Mouse (Mus musculus): ENCODE results near the gene Olfm2. TPM values are rescaled to one million over a fixed set of nuclear protein-coding genes. Genes with fewer than 3 reads are reported as not detected.

Gene Olfm2
- polyA plus RNA-seq (2015; fragmentation: Nextera tagmentation; extraction: Ambion mirVana): 6.7 and 7.5 TPM in 2 replicates

- Histone ChIP-seq H3K4me2 (peak within 1 kb of the TSS; percentile 85), H3K27me3 (replicated peaks) (peaks cover 41% of the 10 kb centered on the region), H3K4me3 (replicated peaks) (peak within 1 kb of the TSS; percentile 46), H3K9me3 (no peaks in the 10 kb centered on the region), H3K9ac (no peak within 1 kb of the TSS), H3K27ac (no peak within 1 kb of the TSS), H3K4me1 (peaks cover 15% of the 10 kb centered on the region; the same call in 1 of the 2 replicates), H3K36me3 (no peaks in the 10 kb centered on the region)
- ATAC-seq (ENCODE audit: insufficient read depth, low FRiP score, low read depth): peak; percentile 57
- WGBS: under 1% methylated on average over 43 of the region's 50 CpGs
These were observed at the start of gene Olfm2 for GRCm38 (mm10) chr9:20746017-20746660. TSS of gene Olfm2 (minus strand) at chr9:20746349.

- H3K9me3 ChIP-seq: no peaks in the 10 kb centered on the region
- no peaks in the 10 kb centered on the region for H3K36me3 ChIP-seq
- H3K4me3 ChIP-seq (replicated peaks): no peak overlapping the region
- WGBS: 15% methylated on average over 7 of the region's 7 CpGs
- no peak overlapping the region for H3K4me2 ChIP-seq
- peak; percentile 53; the same call in 1 of the 2 replicates for ATAC-seq (ENCODE audit: insufficient read depth, low FRiP score, low read depth)
- no peak overlapping the region for H3K9ac ChIP-seq
- no peaks in the 10 kb centered on the region for H3K27me3 ChIP-seq (replicated peaks)
- peak overlapping the region; percentile 63 for H3K27ac ChIP-seq
- H3K4me1 ChIP-seq: peaks cover 4% of the 10 kb centered on the region; the same call in 1 of the 2 replicates
These were observed 48.1 kb upstream of the Olfm2 start for GRCm38 (mm10) chr9:20794108-20794806.

GRCm38 (mm10) chr9:20790345-20790744 lies 44.2 kb upstream of the Olfm2 start:
- Histone ChIP-seq H3K27ac (no peak overlapping the region), H3K4me1 (peaks cover 4% of the 10 kb centered on the region; the same call in 1 of the 2 replicates), H3K4me3 (replicated peaks) (no peak overlapping the region), H3K9ac (no peak overlapping the region), H3K27me3 (replicated peaks) (no peaks in the 10 kb centered on the region), H3K4me2 (no peak overlapping the region), H3K36me3 (no peaks in the 10 kb centered on the region), H3K9me3 (no peaks in the 10 kb centered on the region)
- WGBS: 50% methylated on average over 3 of the region's 3 CpGs
- no peak for ATAC-seq (ENCODE audit: insufficient read depth, low FRiP score, low read depth)

GRCm38 (mm10) chr9:20789651-20790050 lies 43.5 kb upstream of the Olfm2 start:
- Histone ChIP-seq H3K4me3 (replicated peaks) (no peak overlapping the region), H3K36me3 (no peaks in the 10 kb centered on the region), H3K27me3 (replicated peaks) (no peaks in the 10 kb centered on the region), H3K4me1 (peaks cover 4% of the 10 kb centered on the region; the same call in 1 of the 2 replicates), H3K27ac (no peak overlapping the region), H3K9me3 (no peaks in the 10 kb centered on the region), H3K4me2 (no peak overlapping the region), H3K9ac (no peak overlapping the region)
- no peak for ATAC-seq (ENCODE audit: insufficient read depth, low FRiP score, low read depth)
- WGBS: 76% methylated on average over 3 of the region's 4 CpGs

- no peak overlapping the region for H3K9ac ChIP-seq
- H3K27me3 ChIP-seq (replicated peaks): no peaks in the 10 kb centered on the region
- no peak overlapping the region for H3K4me3 ChIP-seq (replicated peaks)
- no peak for ATAC-seq (ENCODE audit: insufficient read depth, low FRiP score, low read depth)
- H3K4me1 ChIP-seq: no peaks in the 10 kb centered on the region
- H3K36me3 ChIP-seq: no peaks in the 10 kb centered on the region
- no peak overlapping the region for H3K4me2 ChIP-seq
- WGBS: 77% methylated on average over 8 of the region's 8 CpGs
- H3K27ac ChIP-seq: no peak overlapping the region
- no peaks in the 10 kb centered on the region for H3K9me3 ChIP-seq
These were observed 41.8 kb upstream of the Olfm2 start for GRCm38 (mm10) chr9:20787992-20788391.

- ATAC-seq (ENCODE audit: insufficient read depth, low FRiP score, low read depth): no peak
- Histone ChIP-seq H3K4me1 (no peaks in the 10 kb centered on the region), H3K36me3 (no peaks in the 10 kb centered on the region), H3K4me2 (no peak overlapping the region), H3K9me3 (no peaks in the 10 kb centered on the region), H3K27me3 (replicated peaks) (no peaks in the 10 kb centered on the region), H3K4me3 (replicated peaks) (no peak overlapping the region), H3K9ac (no peak overlapping the region), H3K27ac (no peak overlapping the region)
- WGBS: 43% methylated on average over 6 of the region's 6 CpGs
These were observed 38.9 kb upstream of the Olfm2 start for GRCm38 (mm10) chr9:20785055-20785454.

- Histone ChIP-seq H3K4me2 (no peak overlapping the region), H3K4me1 (no peaks in the 10 kb centered on the region), H3K9ac (no peak overlapping the region), H3K9me3 (no peaks in the 10 kb centered on the region), H3K4me3 (replicated peaks) (no peak overlapping the region), H3K27ac (no peak overlapping the region), H3K36me3 (no peaks in the 10 kb centered on the region), H3K27me3 (replicated peaks) (no peaks in the 10 kb centered on the region)
- WGBS: 70% methylated on average over 3 of the region's 3 CpGs
- ATAC-seq (ENCODE audit: insufficient read depth, low FRiP score, low read depth): no peak
These were observed 35.1 kb upstream of the Olfm2 start for GRCm38 (mm10) chr9:20781286-20781685.

- no peak overlapping the region for H3K4me3 ChIP-seq (replicated peaks)
- H3K9me3 ChIP-seq: no peaks in the 10 kb centered on the region
- no peaks in the 10 kb centered on the region for H3K36me3 ChIP-seq
- ATAC-seq (ENCODE audit: insufficient read depth, low FRiP score, low read depth): no peak
- 0 out of 2 replicates have a peak, but pooled peaks cover 5% of the 10 kb centered on the region for H3K4me1 ChIP-seq
- H3K27ac ChIP-seq: no peak overlapping the region
- 87% methylated on average over 2 of the region's 2 CpGs for WGBS
- H3K4me2 ChIP-seq: no peak overlapping the region
- H3K9ac ChIP-seq: no peak overlapping the region
- H3K27me3 ChIP-seq (replicated peaks): no peaks in the 10 kb centered on the region
These were observed 19.1 kb upstream of the Olfm2 start for GRCm38 (mm10) chr9:20765274-20765673.

GRCm38 (mm10) chr9:20763099-20763498 lies 16.9 kb upstream of the Olfm2 start:
- Histone ChIP-seq H3K4me1 (0 out of 2 replicates have a peak, but pooled peaks cover 5% of the 10 kb centered on the region), H3K4me3 (replicated peaks) (no peak overlapping the region), H3K9ac (no peak overlapping the region), H3K4me2 (no peak overlapping the region), H3K27me3 (replicated peaks) (no peaks in the 10 kb centered on the region), H3K36me3 (no peaks in the 10 kb centered on the region), H3K9me3 (no peaks in the 10 kb centered on the region), H3K27ac (no peak overlapping the region)
- WGBS: 79% methylated on average over 1 of the region's 1 CpGs
- no peak for ATAC-seq (ENCODE audit: insufficient read depth, low FRiP score, low read depth)

- H3K4me1 ChIP-seq: 0 out of 2 replicates have a peak, but pooled peaks cover 5% of the 10 kb centered on the region
- no peak overlapping the region for H3K4me3 ChIP-seq (replicated peaks)
- WGBS: 52% methylated on average over 7 of the region's 7 CpGs
- H3K4me2 ChIP-seq: no peak overlapping the region
- no peaks in the 10 kb centered on the region for H3K36me3 ChIP-seq
- H3K27me3 ChIP-seq (replicated peaks): no peaks in the 10 kb centered on the region
- no peak for ATAC-seq (ENCODE audit: insufficient read depth, low FRiP score, low read depth)
- H3K9me3 ChIP-seq: no peaks in the 10 kb centered on the region
- H3K9ac ChIP-seq: no peak overlapping the region
- H3K27ac ChIP-seq: no peak overlapping the region
These were observed 16.2 kb upstream of the Olfm2 start for GRCm38 (mm10) chr9:20762197-20762961.

GRCm38 (mm10) chr9:20761388-20761787 lies 15.2 kb upstream of the Olfm2 start:
- no peak for ATAC-seq (ENCODE audit: insufficient read depth, low FRiP score, low read depth)
- no peaks in the 10 kb centered on the region for H3K36me3 ChIP-seq

More at GRCm38 (mm10) chr9:20761388-20761787, 15.2 kb upstream of the Olfm2 start:
- Histone ChIP-seq H3K4me1 (0 out of 2 replicates have a peak, but pooled peaks cover 5% of the 10 kb centered on the region), H3K9me3 (no peaks in the 10 kb centered on the region), H3K4me3 (replicated peaks) (no peak overlapping the region), H3K27me3 (replicated peaks) (no peaks in the 10 kb centered on the region), H3K4me2 (no peak overlapping the region), H3K9ac (no peak overlapping the region), H3K27ac (no peak overlapping the region)
- 73% methylated on average over 3 of the region's 3 CpGs for WGBS

Data from stomach, embryonic 15.5 days (tissue).